Mouse (Mus musculus): ENCODE data around the gene Rccd1.

The Rccd1 gene

DNA sequence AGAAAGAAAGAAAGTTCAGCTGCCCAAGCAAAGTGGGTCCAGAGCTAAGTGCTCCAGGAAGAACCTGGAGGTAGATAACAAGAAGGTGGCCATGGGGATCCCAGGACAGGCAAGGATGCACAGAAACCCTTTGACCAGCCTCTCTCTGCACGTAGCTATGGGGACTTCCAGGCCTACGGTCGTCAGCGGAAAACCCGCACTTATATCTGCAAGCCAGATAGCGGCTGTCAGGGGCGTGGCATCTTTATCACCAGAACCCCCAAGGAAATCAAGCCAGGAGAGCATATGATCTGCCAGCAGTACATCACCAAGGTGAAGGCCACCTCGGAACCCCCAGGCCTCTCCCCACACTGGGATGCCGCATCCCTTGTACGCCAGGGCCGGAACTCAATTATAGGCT lies 71.4 kb downstream of the Rccd1 start:
- DNase-seq, result no peak

DNA sequence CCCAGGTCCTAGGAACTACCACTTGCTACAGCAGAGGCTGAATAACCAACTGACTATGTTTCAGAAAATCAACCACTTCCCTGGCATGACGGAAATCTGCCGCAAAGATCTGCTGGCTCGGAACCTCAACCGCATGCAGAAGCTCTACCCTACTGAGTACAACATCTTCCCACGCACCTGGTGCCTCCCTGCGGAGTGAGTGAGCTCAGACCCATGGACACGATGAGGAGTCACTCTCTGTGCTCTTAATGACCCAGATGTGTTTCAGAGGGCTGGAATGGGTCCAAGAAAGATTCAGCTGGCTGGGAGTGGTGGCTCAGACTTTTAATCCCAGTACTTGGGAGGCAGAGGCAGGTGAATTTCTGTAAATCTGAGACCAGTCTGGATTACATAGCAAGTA lies 71.8 kb downstream of the Rccd1 start:
- DNase-seq, result no peak

DNA sequence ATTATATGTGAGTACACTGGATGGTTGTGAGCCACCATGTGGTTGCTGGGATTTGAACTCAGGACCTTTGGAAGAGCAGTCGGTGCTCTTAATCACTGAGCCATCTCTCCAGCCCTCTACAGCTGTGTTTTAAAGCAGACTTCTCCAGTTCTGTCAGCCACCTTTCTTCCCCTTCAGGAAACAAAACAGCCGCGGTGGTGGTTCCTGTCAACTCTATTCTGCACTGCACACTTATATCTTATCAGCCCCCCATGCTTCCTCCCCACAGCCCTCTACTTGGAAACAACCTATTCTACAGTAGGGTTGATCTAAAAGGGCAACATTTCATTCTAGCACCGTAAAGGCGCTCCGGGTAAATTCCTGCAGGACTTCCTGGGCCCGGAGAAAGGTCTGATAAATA lies 77.4 kb downstream of the Rccd1 start:
- no peak for DNase-seq

DNA sequence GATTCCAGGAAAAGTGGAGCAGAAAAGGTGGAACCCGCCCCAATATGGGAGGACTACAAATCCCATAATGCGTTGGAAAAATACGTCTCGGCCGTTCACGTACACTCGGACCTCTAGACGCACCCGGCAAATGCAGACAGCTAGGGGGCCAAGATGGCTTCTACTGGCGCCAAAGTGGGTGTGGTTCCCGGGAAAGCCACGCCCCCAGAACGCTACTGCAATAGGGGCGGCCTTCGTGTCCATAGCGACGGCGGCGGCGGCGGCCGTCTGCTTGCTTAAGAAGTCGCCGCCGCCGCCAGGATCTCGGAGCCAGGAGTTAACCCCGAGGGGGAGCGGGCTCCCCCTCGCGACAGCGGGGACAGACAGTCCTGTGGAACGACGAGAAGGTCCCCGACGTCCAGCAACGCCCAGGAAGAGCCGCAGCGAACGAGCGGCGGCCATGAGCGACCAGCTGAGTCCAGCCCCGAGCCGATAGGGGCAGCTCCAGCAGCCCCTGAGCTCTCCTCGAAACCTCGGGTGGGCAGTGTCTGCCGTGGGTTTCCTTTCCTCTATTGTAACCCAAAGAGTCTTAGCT lies 78.0 kb downstream of the Rccd1 start, which contains the start of gene Ttll13:
TSS of gene Ttll13 (plus strand) at position 229 of the 574 bp plus-strand sequence.
- DNase-seq, result peak; percentile 98

DNA sequence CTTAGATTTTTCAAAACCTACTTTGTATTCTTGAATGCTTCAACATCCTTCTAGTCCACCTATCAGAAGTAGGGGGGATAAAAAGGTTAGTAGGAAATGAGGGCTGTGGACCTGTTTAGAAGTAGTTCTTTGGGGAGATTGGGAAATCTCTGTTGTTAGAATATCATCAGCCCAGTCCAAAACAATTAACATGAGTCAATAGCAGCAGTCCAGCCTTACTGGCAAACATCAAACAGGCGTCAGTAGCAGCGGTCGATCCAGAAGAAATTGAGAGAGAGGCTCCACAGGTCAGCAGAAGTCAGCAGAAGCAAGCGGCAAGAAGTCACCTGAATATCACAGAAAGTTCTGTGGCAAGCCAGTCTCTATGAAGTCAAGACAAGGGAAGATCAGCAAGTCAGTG lies 79.4 kb downstream of the Rccd1 start:
- DNase-seq, result no peak
